Mouse (Mus musculus) embryo, embryonic 10.5 days (tissue): Measurements from ENCODE around the gene Bak1.

Source experiments
- DNase-seq: peaks from one replicate; pipeline ENCODE4 v3.0.0-alpha.2; 2015; ENCODE audit warnings: low spot score

The Bak1 gene

GRCm38 (mm10) chr17:27028909-27029308, at the start of gene Bak1:
TSS of gene Bak1 (minus strand) at chr17:27029009.
- DNase-seq: no peak

- DNase-seq: no peak
Observed at GRCm38 (mm10) chr17:27078499-27078898, 49.7 kb upstream of the Bak1 start.

- DNase-seq: no peak
Observed at GRCm38 (mm10) chr17:27077920-27078319, 49.1 kb upstream of the Bak1 start.

- DNase-seq: no peak
Observed at GRCm38 (mm10) chr17:27077133-27077532, 48.3 kb upstream of the Bak1 start.

GRCm38 (mm10) chr17:27074849-27075745, 46.3 kb upstream of the Bak1 start:
- DNase-seq: no peak

GRCm38 (mm10) chr17:27074236-27074635, 45.4 kb upstream of the Bak1 start:
- no peak for DNase-seq

- no peak for DNase-seq
Observed at GRCm38 (mm10) chr17:27073778-27074177, 45.0 kb upstream of the Bak1 start.

GRCm38 (mm10) chr17:27073126-27073525, 44.3 kb upstream of the Bak1 start:
- no peak for DNase-seq

GRCm38 (mm10) chr17:27072363-27072762, 43.6 kb upstream of the Bak1 start:
- DNase-seq: no peak

- no peak for DNase-seq
Observed at GRCm38 (mm10) chr17:27071630-27072029, 42.8 kb upstream of the Bak1 start.

GRCm38 (mm10) chr17:27070913-27071312, 42.1 kb upstream of the Bak1 start:
- DNase-seq: no peak

- no peak for DNase-seq
Observed at GRCm38 (mm10) chr17:27069071-27069470, 40.3 kb upstream of the Bak1 start.

GRCm38 (mm10) chr17:27066065-27066464, 37.3 kb upstream of the Bak1 start:
- no peak for DNase-seq

GRCm38 (mm10) chr17:27064195-27064594, 35.4 kb upstream of the Bak1 start:
- DNase-seq: no peak

GRCm38 (mm10) chr17:27063717-27064116, 34.9 kb upstream of the Bak1 start:
- DNase-seq: no peak

GRCm38 (mm10) chr17:27062684-27063083, 33.9 kb upstream of the Bak1 start:
- DNase-seq: no peak

GRCm38 (mm10) chr17:27061727-27062126, 32.9 kb upstream of the Bak1 start:
- DNase-seq: no peak

GRCm38 (mm10) chr17:27060698-27061097, 31.9 kb upstream of the Bak1 start:
- no peak for DNase-seq

GRCm38 (mm10) chr17:27057517-27058055, 28.8 kb upstream of the Bak1 start:
- no peak for DNase-seq

- peak; percentile 66 for DNase-seq
Observed at GRCm38 (mm10) chr17:27056812-27057516, 28.2 kb upstream of the Bak1 start, which contains the start of gene Itpr3. TSS of gene Itpr3 (plus strand) at chr17:27057304.

- DNase-seq: peak; percentile 82
Observed at GRCm38 (mm10) chr17:27056170-27056569, 27.4 kb upstream of the Bak1 start.

GRCm38 (mm10) chr17:27051514-27051913, 22.7 kb upstream of the Bak1 start:
- DNase-seq: peak; percentile 63

- DNase-seq: no peak
Observed at GRCm38 (mm10) chr17:27050853-27051252, 22.0 kb upstream of the Bak1 start.
